Mouse (Mus musculus) adrenal gland, adult 10 weeks (tissue): ENCODE measurements around the gene Rrbp1. TPM values are rescaled to one million over a fixed set of nuclear protein-coding genes. Genes with fewer than 3 reads are reported as not detected.

Experiments used
- polyA plus RNA-seq: library from polyadenylated mRNA; stranded (reverse); fragments of 350-450 nt; fragmentation: Illumina TruSeq; extraction: RNeasy Lipid Tissue Mini Kit (QIAGEN cat#74804); gene quantifications from one replicate; pipeline ENCODE4 v1.2.3, GENCODE M21; 2014; ENCODE audit warnings: low read depth, low replicate concordance

Gene Rrbp1
- polyA plus RNA-seq: 86.0 TPM

DNA sequence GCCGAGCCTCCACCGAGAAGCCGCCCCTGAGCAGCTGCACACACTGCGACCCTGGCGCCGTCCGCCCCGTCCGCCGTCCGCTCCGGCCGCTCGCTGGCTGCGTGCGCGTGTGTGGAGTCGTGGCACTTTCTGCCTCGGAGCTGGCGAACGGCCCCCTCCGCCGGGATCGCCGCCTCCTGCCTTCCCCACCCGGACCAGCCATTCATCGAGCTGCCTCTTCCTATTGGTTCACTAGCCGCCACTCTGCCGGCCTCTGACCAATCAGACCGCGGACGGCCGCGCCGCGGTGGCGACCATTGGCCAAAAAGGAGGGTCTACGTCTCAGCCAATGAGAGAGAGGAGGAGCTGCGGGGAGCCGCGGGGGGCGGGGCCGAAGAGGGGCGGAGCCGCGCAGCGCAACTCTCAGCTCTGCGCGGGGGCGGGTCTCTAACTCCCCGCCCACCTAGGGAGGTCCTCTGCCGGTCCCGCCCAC is at the start of gene Rrbp1:
TSS of gene Rrbp1 (minus strand) at position 184 of the 472 bp plus-strand sequence.

DNA sequence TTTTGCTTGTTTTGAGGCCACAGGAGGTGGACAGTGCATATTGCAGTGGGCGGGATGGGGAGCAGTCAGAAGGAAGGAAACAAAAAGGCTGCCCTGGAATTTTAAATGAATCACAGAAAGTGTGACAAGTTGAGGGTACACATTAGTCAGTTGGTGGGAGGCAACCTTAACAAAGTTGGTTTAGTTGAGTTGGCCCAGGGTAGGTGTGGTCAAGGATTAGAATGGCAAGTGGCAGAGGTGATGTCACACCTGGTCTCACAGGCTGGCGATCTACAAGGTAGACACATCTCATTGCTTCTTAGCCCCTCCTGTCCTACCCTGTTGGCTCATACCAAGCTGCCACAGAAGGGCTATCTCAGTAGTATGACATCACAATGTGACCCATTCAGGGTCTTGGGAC is 21.6 kb upstream of the Rrbp1 start, which contains the start of gene Banf2:
TSS of gene Banf2 (plus strand) at position 396 of the 400 bp plus-strand sequence.

DNA sequence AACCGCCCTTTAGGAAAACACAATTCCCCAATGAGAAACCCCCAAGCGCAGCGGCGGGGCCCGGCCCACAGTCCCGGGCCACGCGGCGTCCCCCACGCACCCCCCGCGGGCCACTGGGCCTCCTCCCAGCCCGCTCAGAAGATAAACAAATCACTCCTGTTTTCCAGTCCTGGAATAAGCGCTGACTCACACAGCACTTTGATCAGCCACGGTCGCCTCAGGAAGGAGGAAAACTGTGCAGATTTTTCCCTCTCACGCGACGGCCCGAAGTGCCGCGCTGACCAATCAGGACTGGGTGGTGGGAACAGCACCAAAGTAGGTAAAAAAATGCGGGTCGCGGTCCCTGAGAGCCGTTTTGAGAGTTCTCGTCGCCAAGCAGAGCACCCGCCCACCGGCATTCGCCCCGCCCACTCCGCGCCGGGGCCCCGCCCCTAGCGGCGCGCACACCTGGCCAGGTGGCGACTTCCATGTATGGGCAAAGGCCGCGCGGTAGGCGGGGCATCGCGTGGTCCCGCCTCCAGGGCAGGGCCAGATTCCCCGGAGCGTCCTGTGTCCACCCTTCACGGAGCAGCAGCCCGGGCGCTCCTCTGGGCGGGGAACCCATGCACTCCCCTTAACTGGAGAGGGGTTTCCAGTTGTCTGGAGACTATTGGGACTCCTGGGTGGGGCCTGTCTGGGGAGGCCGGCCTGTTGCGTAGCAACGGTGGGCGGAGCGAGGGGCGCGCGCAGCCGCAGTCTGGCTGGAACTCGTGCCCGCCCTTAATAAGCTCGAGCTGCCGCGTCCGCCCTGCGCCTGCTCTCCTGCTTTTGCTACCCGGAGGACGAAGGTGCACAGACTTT is 96.1 kb downstream of the Rrbp1 start, which contains the start of gene Dstn:
TSS of gene Dstn (plus strand) at position 561 of the 840 bp plus-strand sequence.

Other genes starting within 250 kb of the Rrbp1 start
- gene Bfsp1, start 148.1 kb downstream of the Rrbp1 start, polyA plus RNA-seq: not detected
- gene Dstn, start 95.9 kb downstream of the Rrbp1 start, polyA plus RNA-seq: 1,042 TPM
- not detected for gene Banf2, start 21.8 kb upstream of the Rrbp1 start, polyA plus RNA-seq